Mouse (Mus musculus) liver, embryonic 12.5 days (tissue): ENCODE measurements around the gene Vstm2b. TPM values are rescaled to one million over a fixed set of nuclear protein-coding genes. Genes with fewer than 3 reads are reported as not detected.

Source experiments
- ATAC-seq: fragments of 200-750 bp; cut with Nextera tagmentation; 2 replicates; pipeline ENCODE4 v1.8.0; 2017; ENCODE audit warnings: moderate number of reproducible peaks, mild to moderate bottlenecking, moderate library complexity
- H3K27ac ChIP-seq: fragments of 300-500 bp; sonication (generic); 2 replicates; pipeline ENCODE4 v1.5.1; 2016; ENCODE audit warnings: mild to moderate bottlenecking
- H3K27me3 ChIP-seq: fragments of 300-500 bp; sonication (generic); replicated peaks from 2 replicates; pipeline ENCODE4 v1.6.1; 2016; ENCODE audit warnings: mild to moderate bottlenecking, moderate library complexity
- H3K36me3 ChIP-seq: fragments of 300-500 bp; sonication (generic); 2 replicates; pipeline ENCODE4 v1.6.1; 2016; ENCODE audit warnings: mild to moderate bottlenecking, moderate library complexity
- H3K4me1 ChIP-seq: fragments of 300-500 bp; sonication (generic); 2 replicates; pipeline ENCODE4 v1.6.1; 2016
- H3K4me2 ChIP-seq: fragments of 300-500 bp; sonication (generic); 2 replicates; pipeline ENCODE4 v1.6.1; 2016; ENCODE audit warnings: mild to moderate bottlenecking, moderate library complexity
- H3K4me3 ChIP-seq: fragments of 300-500 bp; sonication (generic); 2 replicates; pipeline ENCODE4 v1.5.1; 2016; ENCODE audit warnings: mild to moderate bottlenecking, moderate library complexity
- H3K9ac ChIP-seq: fragments of 300-500 bp; sonication (generic); 2 replicates; pipeline ENCODE4 v1.6.1; 2016; ENCODE audit warnings: mild to moderate bottlenecking, moderate library complexity
- H3K9me3 ChIP-seq: fragments of 300-500 bp; sonication (generic); replicated peaks from 2 replicates; pipeline ENCODE4 v1.6.1; 2016; ENCODE audit warnings: mild to moderate bottlenecking, moderate library complexity
- WGBS: fragments of 180-500 bp; shearing (Covaris S2); methylation state at CpG from one replicate; pipeline ENCODE4 v1.1.7; 2016; ENCODE audit not compliant: insufficient replicate concordance; 5-methylcytosine and 5-hydroxymethylcytosine counted together
- polyA plus RNA-seq: library from polyadenylated mRNA; unstranded; fragments of >200 nt; fragmentation: Nextera tagmentation; extraction: Ambion mirVana; gene quantifications from 2 replicates; pipeline ENCODE4 v1.2.1, GENCODE M21; 2016

The Vstm2b gene
- polyA plus RNA-seq, 1 experiment from 2014 or later, result 0.15 TPM

DNA sequence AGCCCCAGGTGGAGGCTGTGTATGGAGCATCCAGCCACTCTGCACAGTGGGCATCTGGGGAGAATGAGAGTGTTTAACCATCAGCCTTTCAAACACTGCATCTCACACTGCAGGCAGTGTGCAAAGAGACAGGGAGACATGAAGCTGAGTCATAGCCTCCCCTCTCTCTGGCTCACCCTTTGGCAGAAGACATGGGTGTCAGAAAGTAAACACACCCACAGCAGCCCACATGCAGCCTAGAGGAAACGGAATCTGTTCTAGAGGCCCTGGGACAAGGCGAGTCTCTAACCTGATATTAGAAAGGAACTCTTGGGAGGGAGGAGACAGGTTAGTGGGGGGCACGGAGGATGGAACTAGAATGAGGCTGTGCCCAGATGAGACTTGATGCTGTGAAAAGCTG is 18.6 kb downstream of the Vstm2b start:
- no peak for ATAC-seq
- H3K27ac ChIP-seq, result no peak overlapping the region
- no peaks in the 10 kb centered on the region for H3K4me1 ChIP-seq
- no peaks in the 10 kb centered on the region for H3K27me3 ChIP-seq
- H3K9ac ChIP-seq, result no peak overlapping the region
- H3K4me2 ChIP-seq, result no peak overlapping the region
- no peak overlapping the region for H3K4me3 ChIP-seq
- H3K9me3 ChIP-seq, result no peaks in the 10 kb centered on the region
- WGBS, result 66% methylated on average over 3 of the region's 3 CpGs
- H3K36me3 ChIP-seq, result no peaks in the 10 kb centered on the region

- 66% methylated on average over 2 of the region's 2 CpGs for WGBS
- H3K9ac ChIP-seq, result no peak overlapping the region
- no peaks in the 10 kb centered on the region for H3K9me3 ChIP-seq
- no peak for ATAC-seq
- no peaks in the 10 kb centered on the region for H3K27me3 ChIP-seq
- H3K4me1 ChIP-seq, result no peaks in the 10 kb centered on the region
- H3K4me3 ChIP-seq, result no peak overlapping the region
- H3K27ac ChIP-seq, result no peak overlapping the region
- no peaks in the 10 kb centered on the region for H3K36me3 ChIP-seq
- no peak overlapping the region for H3K4me2 ChIP-seq
Measured at GRCm38 (mm10) chr7:40920118-40920517, 22.0 kb downstream of the Vstm2b start.

DNA sequence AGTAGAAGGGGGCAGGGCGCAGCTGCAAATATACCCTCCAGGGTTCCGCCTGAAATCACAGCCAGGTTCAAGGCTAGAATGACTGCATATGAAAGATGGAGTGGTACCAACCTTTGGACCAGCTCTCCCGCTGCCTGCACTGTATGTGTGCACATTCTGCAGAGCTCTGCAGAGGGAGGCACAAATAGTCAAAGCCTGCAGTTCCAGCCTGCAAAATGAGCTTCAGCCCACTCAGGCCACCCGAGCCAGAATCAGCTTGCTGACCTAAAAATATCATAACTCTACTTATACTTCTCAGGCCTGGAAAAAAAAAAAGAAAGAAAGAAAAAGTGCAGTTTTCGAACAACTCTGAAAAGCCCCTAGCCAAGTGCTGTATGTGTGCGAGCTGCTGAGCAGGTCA is 23.2 kb downstream of the Vstm2b start:
- Histone ChIP-seq H3K4me3 (no peak overlapping the region), H3K36me3 (no peaks in the 10 kb centered on the region), H3K27ac (no peak overlapping the region), H3K4me2 (no peak overlapping the region), H3K27me3 (no peaks in the 10 kb centered on the region), H3K9me3 (no peaks in the 10 kb centered on the region), H3K9ac (no peak overlapping the region), H3K4me1 (no peaks in the 10 kb centered on the region)
- 59% methylated on average over 6 of the region's 6 CpGs for WGBS
- no peak for ATAC-seq

DNA sequence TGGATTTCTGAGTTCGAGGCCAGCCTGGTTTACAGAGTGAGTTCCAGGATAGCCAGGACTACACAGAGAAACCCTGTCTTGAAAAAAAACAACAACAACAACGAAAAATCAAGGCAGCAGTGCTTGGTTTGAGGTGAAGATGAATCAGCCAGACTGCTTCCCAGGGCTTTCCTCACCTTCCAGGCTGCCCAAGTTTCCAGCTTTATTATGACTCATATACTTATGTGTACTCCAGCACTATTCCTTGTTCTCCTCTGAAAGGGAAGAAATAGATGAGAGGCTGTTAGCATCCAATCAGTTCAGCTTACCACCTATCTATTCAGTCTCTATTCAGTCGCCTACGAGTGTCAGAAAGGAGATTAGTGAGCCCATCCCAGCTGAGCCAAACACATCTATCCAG is 24.7 kb downstream of the Vstm2b start:
- H3K4me3 ChIP-seq, result no peak overlapping the region
- no peaks in the 10 kb centered on the region for H3K4me1 ChIP-seq
- WGBS, result 59% methylated on average over 4 of the region's 4 CpGs
- no peak for ATAC-seq
- no peak overlapping the region for H3K27ac ChIP-seq
- H3K36me3 ChIP-seq, result no peaks in the 10 kb centered on the region
- H3K4me2 ChIP-seq, result no peak overlapping the region
- H3K9ac ChIP-seq, result no peak overlapping the region
- no peaks in the 10 kb centered on the region for H3K9me3 ChIP-seq
- no peaks in the 10 kb centered on the region for H3K27me3 ChIP-seq

- no peaks in the 10 kb centered on the region for H3K36me3 ChIP-seq
- no peaks in the 10 kb centered on the region for H3K9me3 ChIP-seq
- ATAC-seq, result no peak
- no peaks in the 10 kb centered on the region for H3K27me3 ChIP-seq
- H3K27ac ChIP-seq, result no peak overlapping the region
- no peak overlapping the region for H3K4me2 ChIP-seq
- H3K4me1 ChIP-seq, result no peaks in the 10 kb centered on the region
- no peak overlapping the region for H3K9ac ChIP-seq
- no peak overlapping the region for H3K4me3 ChIP-seq
- 63% methylated on average over 2 of the region's 2 CpGs for WGBS
Measured at GRCm38 (mm10) chr7:40928391-40928790, 30.3 kb downstream of the Vstm2b start.

GRCm38 (mm10) chr7:40936617-40937212 is 38.6 kb downstream of the Vstm2b start:
- H3K27ac ChIP-seq, result no peak overlapping the region

GRCm38 (mm10) chr7:40939371-40939770 is 41.2 kb downstream of the Vstm2b start:
- 82% methylated on average over 1 of the region's 1 CpGs for WGBS

More at GRCm38 (mm10) chr7:40936617-40937212, 38.6 kb downstream of the Vstm2b start:
- Histone ChIP-seq H3K36me3 (no peaks in the 10 kb centered on the region), H3K27me3 (no peaks in the 10 kb centered on the region), H3K4me2 (no peak overlapping the region), H3K9ac (no peak overlapping the region), H3K9me3 (no peaks in the 10 kb centered on the region), H3K4me3 (no peak overlapping the region), H3K4me1 (no peaks in the 10 kb centered on the region)
- 49% methylated on average over 4 of the region's 4 CpGs for WGBS
- no peak for ATAC-seq

DNA sequence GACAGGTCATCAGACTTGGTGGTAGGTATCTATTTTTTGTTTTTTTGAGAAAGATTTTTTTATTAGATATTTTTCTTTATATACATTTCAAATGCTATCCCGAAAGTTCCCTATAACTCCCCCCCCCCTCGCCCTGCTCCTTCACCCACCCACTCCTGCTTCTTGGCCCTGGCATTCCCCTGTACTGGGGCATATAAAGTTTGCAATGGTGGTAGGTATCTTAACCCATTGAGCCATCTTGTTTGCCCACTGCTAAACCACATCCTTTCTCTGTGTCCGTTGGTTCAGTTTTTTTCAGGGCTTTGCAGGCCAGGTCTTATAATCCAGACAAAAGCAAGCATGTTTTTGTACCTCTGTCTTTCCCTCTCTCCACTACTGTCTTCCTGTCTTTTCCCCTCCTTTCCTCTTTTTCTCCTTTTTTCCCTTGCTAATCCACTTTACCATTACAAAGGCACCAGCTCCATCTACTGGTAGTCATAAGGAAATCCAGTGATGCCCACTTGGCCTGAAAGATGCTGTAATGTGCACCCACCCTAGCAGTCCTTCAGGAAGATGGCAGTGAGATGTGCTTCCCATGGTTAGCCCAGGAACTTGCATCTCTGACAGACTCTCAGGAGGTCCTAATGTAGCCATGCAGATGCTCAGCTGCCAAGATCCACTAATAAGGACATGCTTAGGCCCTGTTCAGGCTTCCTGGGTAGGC is 44.3 kb downstream of the Vstm2b start:
- ATAC-seq, result no peak
- 37% methylated on average over 3 of the region's 3 CpGs for WGBS
- H3K9me3 ChIP-seq, result no peaks in the 10 kb centered on the region
- no peaks in the 10 kb centered on the region for H3K27me3 ChIP-seq
- H3K4me2 ChIP-seq, result no peak overlapping the region
- H3K9ac ChIP-seq, result no peak overlapping the region
- no peak overlapping the region for H3K4me3 ChIP-seq
- H3K27ac ChIP-seq, result no peak overlapping the region
- H3K4me1 ChIP-seq, result no peaks in the 10 kb centered on the region
- no peaks in the 10 kb centered on the region for H3K36me3 ChIP-seq

More at GRCm38 (mm10) chr7:40939371-40939770, 41.2 kb downstream of the Vstm2b start:
- Histone ChIP-seq H3K27ac (no peak overlapping the region), H3K4me2 (no peak overlapping the region), H3K9me3 (no peaks in the 10 kb centered on the region), H3K27me3 (no peaks in the 10 kb centered on the region), H3K9ac (no peak overlapping the region), H3K4me3 (no peak overlapping the region), H3K4me1 (no peaks in the 10 kb centered on the region), H3K36me3 (no peaks in the 10 kb centered on the region)
- ATAC-seq, result no peak

Other genes with a start within 250 kb of the Vstm2b start
- not detected in 2 replicates for gene 4930433I11Rik, start 89.2 kb downstream of the Vstm2b start, polyA plus RNA-seq
- not detected in 2 replicates for gene Gm4884, start 134.4 kb downstream of the Vstm2b start, polyA plus RNA-seq